Mouse (Mus musculus) lung, embryonic 15.5 days (tissue): ENCODE measurements around the gene Lsp1. TPM values are rescaled to one million over a fixed set of nuclear protein-coding genes. Genes with fewer than 3 reads are reported as not detected.

Experiments used
- ATAC-seq: fragments of 200-750 bp; cut with Nextera tagmentation; 2 replicates; pipeline ENCODE4 v1.8.0; 2017; ENCODE audit warnings: moderate number of reproducible peaks, borderline replicate concordance; ENCODE audit not compliant: low FRiP score, low TSS enrichment; ENCODE audit errors: extremely low read depth
- H3K27ac ChIP-seq: fragments of 300-500 bp; sonication (generic); 2 replicates; pipeline ENCODE4 v1.5.1; 2015; ENCODE audit warnings: moderate library complexity, mild to moderate bottlenecking, inconsistent platforms
- H3K27me3 ChIP-seq: fragments of 300-500 bp; sonication (generic); 2 replicates; pipeline ENCODE4 v1.6.1; 2015; ENCODE audit warnings: inconsistent platforms
- H3K36me3 ChIP-seq: fragments of 300-500 bp; sonication (generic); 2 replicates; pipeline ENCODE4 v1.6.1; 2015; ENCODE audit warnings: inconsistent platforms
- H3K4me1 ChIP-seq: fragments of 300-500 bp; sonication (generic); 2 replicates; pipeline ENCODE4 v1.6.1; 2015; ENCODE audit warnings: inconsistent platforms
- H3K4me2 ChIP-seq: fragments of 300-500 bp; sonication (generic); 2 replicates; pipeline ENCODE4 v1.6.1; 2015; ENCODE audit warnings: inconsistent platforms, mild to moderate bottlenecking, moderate library complexity
- H3K4me3 ChIP-seq: fragments of 300-500 bp; sonication (generic); 2 replicates; pipeline ENCODE4 v1.5.1; 2015; ENCODE audit warnings: mild to moderate bottlenecking, inconsistent platforms
- H3K9ac ChIP-seq: fragments of 300-500 bp; sonication (generic); 2 replicates; pipeline ENCODE4 v1.6.1; 2015; ENCODE audit warnings: inconsistent platforms
- H3K9me3 ChIP-seq: fragments of 300-500 bp; sonication (generic); 2 replicates; pipeline ENCODE4 v1.6.1; 2016; ENCODE audit warnings: inconsistent platforms
- WGBS: fragments of 180-500 bp; shearing (Covaris S2); methylation state at CpG from one replicate; pipeline ENCODE4 v1.1.7; 2015; 5-methylcytosine and 5-hydroxymethylcytosine counted together
- polyA plus RNA-seq: library from polyadenylated mRNA; unstranded; fragments of >200 nt; fragmentation: Nextera tagmentation; extraction: Ambion mirVana; gene quantifications from 2 replicates; pipeline ENCODE4 v1.2.1, GENCODE M21; 2015

The Lsp1 gene
- polyA plus RNA-seq = 125 and 130 TPM in 2 replicates

GRCm38 (mm10) chr7:142460636-142461077 is at the start of gene Lsp1:
Gene Lsp1 (plus strand): TSS chr7:142460809.
- Histone ChIP-seq H3K9ac (no peak within 1 kb of the TSS), H3K4me2 (no peak within 1 kb of the TSS), H3K27ac (peak within 1 kb of the TSS; percentile 93), H3K9me3 (no peaks in the 10 kb centered on the region), H3K27me3 (no peaks in the 10 kb centered on the region), H3K36me3 (no peaks in the 10 kb centered on the region), H3K4me1 (peaks cover 46% of the 10 kb centered on the region), H3K4me3 (no peak within 1 kb of the TSS)
- 90% methylated on average over 7 of the region's 7 CpGs for WGBS
- ATAC-seq = no peak

DNA sequence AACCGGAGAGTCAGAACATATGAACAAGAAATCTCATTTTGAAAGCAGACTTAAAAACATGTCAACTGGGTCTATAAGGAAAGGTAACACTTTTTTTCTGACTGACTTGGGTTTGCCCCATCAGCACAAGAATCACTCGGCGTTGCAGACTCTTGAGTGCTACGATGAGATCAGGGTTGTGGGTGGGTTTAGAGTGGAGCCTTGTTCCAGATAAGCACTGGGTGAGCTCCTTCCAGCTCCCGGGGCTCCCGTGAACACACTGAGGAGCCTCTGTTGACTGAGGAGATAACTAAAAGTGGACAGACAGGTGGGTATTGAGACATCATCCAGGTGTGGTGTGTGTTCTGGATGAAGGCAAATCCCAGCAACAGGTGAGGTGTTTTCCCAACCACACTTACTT is 47.3 kb upstream of the Lsp1 start:
- Histone ChIP-seq H3K36me3 (no peaks in the 10 kb centered on the region), H3K9ac (no peak overlapping the region), H3K4me3 (no peak overlapping the region), H3K4me1 (peaks cover 9% of the 10 kb centered on the region), H3K4me2 (no peak overlapping the region), H3K27ac (no peak overlapping the region), H3K27me3 (no peaks in the 10 kb centered on the region), H3K9me3 (no peaks in the 10 kb centered on the region)
- ATAC-seq = no peak
- WGBS = 61% methylated on average over 6 of the region's 6 CpGs

DNA sequence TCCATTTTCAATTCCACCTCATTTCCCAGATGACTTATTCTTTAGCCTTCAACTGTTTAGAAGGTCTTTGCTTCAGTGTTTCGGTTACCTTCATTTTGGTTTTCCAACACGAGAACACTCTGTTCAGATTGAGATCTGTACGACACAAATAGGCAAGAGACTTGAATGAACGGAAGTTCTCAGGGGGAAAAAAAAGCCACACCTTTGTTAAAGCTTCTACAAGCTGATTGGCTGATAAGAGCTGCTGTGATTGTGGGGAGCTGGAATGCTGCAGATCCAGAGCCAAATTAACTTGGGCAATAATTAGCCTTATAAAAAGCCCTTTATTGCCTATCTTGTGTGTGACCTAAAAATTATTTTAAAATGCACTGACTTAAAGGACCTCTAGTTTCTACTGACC is 45.3 kb upstream of the Lsp1 start:
- Histone ChIP-seq H3K4me1 (peaks cover 9% of the 10 kb centered on the region), H3K27me3 (no peaks in the 10 kb centered on the region), H3K36me3 (no peaks in the 10 kb centered on the region), H3K27ac (no peak overlapping the region), H3K4me2 (no peak overlapping the region), H3K4me3 (no peak overlapping the region), H3K9ac (no peak overlapping the region), H3K9me3 (no peaks in the 10 kb centered on the region)
- no peak for ATAC-seq
- 45% methylated on average over 4 of the region's 4 CpGs for WGBS

DNA sequence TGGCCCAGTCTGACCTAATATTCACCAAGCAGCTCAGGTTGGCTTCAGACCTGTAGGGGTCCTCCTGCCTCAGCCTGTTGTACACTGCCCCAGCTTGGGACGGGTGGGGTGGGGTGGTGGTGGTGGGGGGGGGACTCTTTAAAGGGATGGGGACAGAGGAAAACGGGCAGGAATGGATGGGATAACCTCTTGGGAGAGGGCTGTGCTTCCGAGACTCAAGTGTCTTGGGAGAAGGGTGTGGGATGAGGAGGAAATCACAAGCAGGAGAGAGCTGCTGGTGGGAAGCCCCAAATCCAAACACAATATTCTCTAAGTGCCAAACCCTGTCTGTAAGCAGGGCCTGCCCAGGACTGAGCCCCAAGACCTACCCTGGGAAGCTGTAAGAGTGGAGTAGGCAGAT is 44.4 kb upstream of the Lsp1 start:
- Histone ChIP-seq H3K4me2 (no peak overlapping the region), H3K27me3 (no peaks in the 10 kb centered on the region), H3K36me3 (no peaks in the 10 kb centered on the region), H3K4me3 (no peak overlapping the region), H3K4me1 (peaks cover 9% of the 10 kb centered on the region), H3K9ac (no peak overlapping the region), H3K27ac (no peak overlapping the region), H3K9me3 (no peaks in the 10 kb centered on the region)
- WGBS = 61% methylated on average over 3 of the region's 3 CpGs
- ATAC-seq = no peak

DNA sequence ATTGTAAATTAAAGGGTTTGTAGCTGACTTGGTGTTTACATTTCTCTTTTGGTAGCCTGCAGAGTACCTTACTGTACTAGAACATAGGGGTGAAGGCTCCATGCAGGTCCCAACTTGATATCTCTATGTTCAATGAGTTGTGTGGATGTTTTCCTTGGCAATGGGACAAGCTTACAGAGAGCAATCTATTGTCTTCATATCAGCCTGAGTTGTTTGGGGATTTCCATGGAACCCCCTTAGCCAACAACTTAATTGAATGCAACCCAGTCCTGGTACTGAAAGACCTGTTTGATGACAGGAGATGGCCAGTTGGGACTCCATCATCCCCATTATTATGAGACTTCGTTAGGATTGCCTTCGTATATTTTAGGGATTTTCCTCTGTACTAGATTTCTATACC is 42.6 kb upstream of the Lsp1 start:
- no peak overlapping the region for H3K9ac ChIP-seq
- no peak overlapping the region for H3K4me3 ChIP-seq
- H3K4me1 ChIP-seq = peaks cover 9% of the 10 kb centered on the region
- no peak overlapping the region for H3K4me2 ChIP-seq
- no peak for ATAC-seq
- no peaks in the 10 kb centered on the region for H3K27me3 ChIP-seq
- WGBS = 89% methylated on average over 2 of the region's 2 CpGs
- no peaks in the 10 kb centered on the region for H3K36me3 ChIP-seq
- no peak overlapping the region for H3K27ac ChIP-seq
- H3K9me3 ChIP-seq = no peaks in the 10 kb centered on the region

DNA sequence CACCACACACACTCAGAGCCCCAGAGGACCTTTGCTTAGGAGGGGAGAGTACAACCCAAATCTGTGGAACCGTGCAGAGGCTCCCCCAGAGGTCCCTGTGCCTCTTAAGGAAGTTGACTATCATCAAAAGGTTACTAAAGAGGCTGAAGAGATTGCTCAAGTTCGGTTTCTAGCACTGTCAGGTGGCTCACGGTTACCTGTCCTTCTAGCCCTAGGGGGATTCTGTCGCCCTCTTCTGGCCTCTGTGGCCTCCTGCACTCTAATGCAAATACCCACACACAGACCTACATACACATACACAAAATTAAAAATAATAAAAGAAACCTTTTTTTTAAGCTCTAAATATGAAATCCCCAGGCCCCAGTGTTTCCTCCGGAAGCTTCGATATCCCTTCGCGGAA is 41.9 kb upstream of the Lsp1 start:
- peaks cover 9% of the 10 kb centered on the region for H3K4me1 ChIP-seq
- no peaks in the 10 kb centered on the region for H3K9me3 ChIP-seq
- H3K27me3 ChIP-seq = no peaks in the 10 kb centered on the region
- H3K4me2 ChIP-seq = no peak overlapping the region
- 86% methylated on average over 8 of the region's 8 CpGs for WGBS
- ATAC-seq = no peak
- no peak overlapping the region for H3K4me3 ChIP-seq
- H3K36me3 ChIP-seq = no peaks in the 10 kb centered on the region
- no peak overlapping the region for H3K27ac ChIP-seq
- H3K9ac ChIP-seq = no peak overlapping the region

DNA sequence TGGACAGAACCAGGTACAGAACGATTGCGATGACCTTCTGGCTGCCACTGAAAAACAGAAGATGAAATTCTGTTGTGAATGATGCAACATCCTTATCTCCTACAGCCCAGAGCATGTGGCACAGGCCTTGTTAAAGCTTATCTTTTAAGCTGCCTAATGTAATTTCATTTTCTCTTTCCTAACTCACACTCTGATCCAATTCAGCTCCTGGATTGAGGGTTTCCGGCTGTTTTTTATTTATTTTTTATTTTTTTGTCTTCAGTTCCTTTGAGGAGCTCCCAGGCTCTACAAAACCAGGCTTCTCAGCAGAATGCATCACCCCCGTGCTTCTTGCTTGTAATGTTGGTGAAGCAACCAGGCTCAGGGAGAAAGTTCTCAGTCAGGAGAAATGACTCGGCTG is 40.7 kb upstream of the Lsp1 start:
- H3K9ac ChIP-seq = no peak overlapping the region
- no peak overlapping the region for H3K4me2 ChIP-seq
- no peaks in the 10 kb centered on the region for H3K9me3 ChIP-seq
- H3K27ac ChIP-seq = no peak overlapping the region
- H3K36me3 ChIP-seq = no peaks in the 10 kb centered on the region
- H3K27me3 ChIP-seq = no peaks in the 10 kb centered on the region
- no peak for ATAC-seq
- 68% methylated on average over 5 of the region's 5 CpGs for WGBS
- H3K4me1 ChIP-seq = peaks cover 8% of the 10 kb centered on the region
- H3K4me3 ChIP-seq = no peak overlapping the region

DNA sequence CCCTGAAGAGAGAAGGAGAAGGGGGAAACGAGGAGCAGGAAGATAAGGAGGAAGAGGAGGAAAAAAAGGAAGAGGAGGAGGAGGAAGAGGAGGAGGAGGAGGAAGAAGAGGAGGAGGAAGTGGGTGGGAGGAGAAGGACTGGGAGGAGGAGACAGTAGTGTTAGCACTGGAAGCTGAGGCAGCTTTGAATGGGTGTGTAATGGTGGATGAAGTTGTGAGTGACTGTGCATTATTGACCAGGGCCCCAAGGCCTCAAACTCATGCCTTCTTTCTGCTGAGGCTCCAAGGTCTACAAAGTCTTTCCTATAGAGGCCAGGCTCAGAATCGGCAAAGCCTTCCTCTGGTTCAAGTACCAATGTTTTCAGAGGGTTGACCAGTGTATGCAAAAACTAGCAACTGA is 38.8 kb upstream of the Lsp1 start:
- H3K9me3 ChIP-seq = no peaks in the 10 kb centered on the region
- no peaks in the 10 kb centered on the region for H3K36me3 ChIP-seq
- no peaks in the 10 kb centered on the region for H3K4me1 ChIP-seq
- H3K9ac ChIP-seq = no peak overlapping the region
- ATAC-seq = no peak
- H3K27me3 ChIP-seq = no peaks in the 10 kb centered on the region
- H3K4me2 ChIP-seq = no peak overlapping the region
- WGBS = 58% methylated on average over 2 of the region's 2 CpGs
- no peak overlapping the region for H3K4me3 ChIP-seq
- H3K27ac ChIP-seq = no peak overlapping the region

DNA sequence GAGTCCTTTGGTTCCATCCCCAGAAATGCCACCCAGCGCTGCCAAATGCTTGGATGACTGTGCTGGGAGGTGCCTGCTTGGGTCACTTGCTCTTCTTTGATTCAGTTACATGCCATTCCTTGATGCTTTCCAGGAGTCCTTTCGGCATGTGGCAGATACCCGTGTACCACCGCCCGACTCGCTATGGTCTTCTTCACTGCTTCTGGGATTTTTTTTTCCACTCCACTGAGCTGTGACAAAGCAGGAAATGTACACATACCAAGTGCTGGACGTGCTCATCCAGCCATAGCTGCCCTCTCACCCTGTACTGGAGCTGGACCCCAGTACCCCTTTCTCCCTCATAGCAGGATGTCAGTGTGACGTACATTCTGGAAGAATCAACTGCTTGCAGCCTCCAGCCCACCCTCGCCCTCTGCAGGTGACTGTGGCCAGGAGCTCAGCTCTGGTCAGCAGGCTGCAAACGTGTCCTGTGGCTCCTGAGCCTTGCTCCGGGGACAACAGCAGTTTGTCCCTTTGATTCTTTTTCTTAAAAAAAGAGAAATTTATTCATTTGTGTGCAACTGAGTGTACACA is 34.9 kb upstream of the Lsp1 start:
- H3K4me3 ChIP-seq = no peak overlapping the region
- no peak for ATAC-seq
- H3K27me3 ChIP-seq = no peaks in the 10 kb centered on the region
- no peaks in the 10 kb centered on the region for H3K9me3 ChIP-seq
- no peaks in the 10 kb centered on the region for H3K36me3 ChIP-seq
- WGBS = 68% methylated on average over 11 of the region's 11 CpGs
- no peak overlapping the region for H3K27ac ChIP-seq
- peaks cover 29% of the 10 kb centered on the region for H3K4me1 ChIP-seq
- no peak overlapping the region for H3K4me2 ChIP-seq
- H3K9ac ChIP-seq = no peak overlapping the region

GRCm38 (mm10) chr7:142428213-142428612 is 32.4 kb upstream of the Lsp1 start:
- H3K9ac ChIP-seq = no peak overlapping the region
- no peaks in the 10 kb centered on the region for H3K36me3 ChIP-seq
- no peaks in the 10 kb centered on the region for H3K9me3 ChIP-seq
- H3K27me3 ChIP-seq = no peaks in the 10 kb centered on the region
- no peak for ATAC-seq
- H3K27ac ChIP-seq = peak overlapping the region; percentile 96; the same call in 1 of the 2 replicates
- WGBS = 17% methylated on average over 7 of the region's 7 CpGs
- H3K4me2 ChIP-seq = no peak overlapping the region
- H3K4me3 ChIP-seq = no peak overlapping the region
- H3K4me1 ChIP-seq = peaks cover 52% of the 10 kb centered on the region

GRCm38 (mm10) chr7:142430160-142430678 is 30.4 kb upstream of the Lsp1 start:
- Histone ChIP-seq H3K4me3 (no peak overlapping the region), H3K27ac (peak overlapping the region; percentile 96), H3K36me3 (no peaks in the 10 kb centered on the region), H3K9me3 (no peaks in the 10 kb centered on the region), H3K4me2 (peak overlapping the region; percentile 11), H3K9ac (no peak overlapping the region), H3K27me3 (no peaks in the 10 kb centered on the region), H3K4me1 (peaks cover 72% of the 10 kb centered on the region)
- peak; percentile 89 for ATAC-seq
- 6% methylated on average over 12 of the region's 12 CpGs for WGBS

GRCm38 (mm10) chr7:142431106-142431505 is 29.5 kb upstream of the Lsp1 start:
- peak; percentile 79 for ATAC-seq

More at GRCm38 (mm10) chr7:142431106-142431505, 29.5 kb upstream of the Lsp1 start:
- H3K27me3 ChIP-seq = no peaks in the 10 kb centered on the region
- no peak overlapping the region for H3K9ac ChIP-seq
- no peaks in the 10 kb centered on the region for H3K36me3 ChIP-seq
- no peak overlapping the region for H3K4me3 ChIP-seq
- H3K9me3 ChIP-seq = no peaks in the 10 kb centered on the region
- H3K27ac ChIP-seq = peak overlapping the region; percentile 96
- peaks cover 77% of the 10 kb centered on the region for H3K4me1 ChIP-seq
- H3K4me2 ChIP-seq = peak overlapping the region; percentile 11; the same call in 1 of the 2 replicates
- WGBS = 55% methylated on average over 14 of the region's 14 CpGs
